Mouse (Mus musculus) myocyte (in vitro differentiated cells): Measurements from ENCODE around the gene Vrk3. TPM values are rescaled to one million over a fixed set of nuclear protein-coding genes. Genes with fewer than 3 reads are reported as not detected.
"Not testable (repeated sequence)": the region's sequence is repeated elsewhere in the genome, so short reads cannot be mapped to it uniquely, and the experiment has no call there.

Experiments used
- H3K27me3 ChIP-seq: one replicate; pipeline ENCODE4 v1.6.1; 2011; ENCODE audit not compliant: control insufficient read depth, insufficient read depth, insufficient read length
- H3K36me3 ChIP-seq: one replicate; pipeline ENCODE4 v1.6.1; 2011; ENCODE audit not compliant: control insufficient read depth, insufficient read depth
- H3K4me2 ChIP-seq: one replicate; pipeline ENCODE4 v1.6.1; 2011; ENCODE audit warnings: low read depth, control low read depth
- H3K4me3 ChIP-seq: one replicate; pipeline ENCODE4 v1.5.1; 2011; ENCODE audit warnings: mild to moderate bottlenecking, control low read depth, moderate library complexity
- H3K79me2 ChIP-seq: one replicate; pipeline ENCODE4 v1.6.1; 2011; ENCODE audit not compliant: control insufficient read depth, insufficient read depth
- H3ac ChIP-seq: one replicate; pipeline ENCODE4 v1.6.1; 2011; ENCODE audit not compliant: control insufficient read depth, insufficient read length
- CEBPB ChIP-seq: IDR thresholded peaks from 2 replicates; pipeline ENCODE4 v1.6.1; 2011; ENCODE audit warnings: mild to moderate bottlenecking, moderate library complexity; ENCODE audit not compliant: poor library complexity, insufficient read depth, severe bottlenecking
- E2F4 ChIP-seq: IDR thresholded peaks from one replicate; pipeline ENCODE4 v1.6.1; 2011; ENCODE audit warnings: mild to moderate bottlenecking, control low read depth, moderate library complexity; ENCODE audit not compliant: insufficient read depth
- MAX ChIP-seq: IDR thresholded peaks from one replicate; pipeline ENCODE4 v1.6.1; 2011; ENCODE audit warnings: low read depth, mild to moderate bottlenecking, control low read depth
- MYOD1 ChIP-seq, 3 experiments: IDR thresholded peaks; one replicate each; pipeline ENCODE4 v1.6.1; 2011; ENCODE audit warnings: control low read depth in 2 of 3, low read depth in 2 of 3, mild to moderate bottlenecking in 2 of 3, moderate library complexity in 1 of 3; ENCODE audit not compliant: insufficient read length in 2 of 3, control insufficient read depth in 1 of 3
- MYOG ChIP-seq, 3 experiments: IDR thresholded peaks; one replicate each; pipeline ENCODE4 v1.6.1; 2011; ENCODE audit warnings: control low read depth in 2 of 3, low read depth in 2 of 3, mild to moderate bottlenecking in 2 of 3; ENCODE audit not compliant: insufficient read length in 2 of 3, control insufficient read depth in 1 of 3, insufficient read depth in 1 of 3
- POLR2A ChIP-seq: IDR thresholded peaks from one replicate; pipeline ENCODE4 v1.6.1; 2011; ENCODE audit warnings: low read depth, mild to moderate bottlenecking, control low read depth, moderate library complexity; ENCODE audit not compliant: insufficient read length
- POLR2AphosphoS2 ChIP-seq: IDR thresholded peaks from one replicate; pipeline ENCODE4 v1.6.1; 2011; ENCODE audit warnings: low read depth, control low read depth; ENCODE audit not compliant: insufficient read length
- REST ChIP-seq: IDR thresholded peaks from one replicate; pipeline ENCODE4 v1.6.1; 2011; ENCODE audit warnings: mild to moderate bottlenecking, control low read depth, moderate library complexity; ENCODE audit not compliant: insufficient read depth, insufficient read length
- SRF ChIP-seq: IDR thresholded peaks from one replicate; pipeline ENCODE4 v1.6.1; 2011; ENCODE audit warnings: low read depth; ENCODE audit not compliant: control insufficient read depth, insufficient read length
- TCF12 ChIP-seq: IDR thresholded peaks from one replicate; pipeline ENCODE4 v1.6.1; 2011; ENCODE audit warnings: mild to moderate bottlenecking, control low read depth; ENCODE audit not compliant: poor library complexity, insufficient read depth, severe bottlenecking
- TCF3 ChIP-seq: IDR thresholded peaks from one replicate; pipeline ENCODE4 v1.6.1; 2011; ENCODE audit warnings: low read depth, control low read depth; ENCODE audit not compliant: insufficient read length
- USF1 ChIP-seq: IDR thresholded peaks from one replicate; pipeline ENCODE4 v1.6.1; 2011; ENCODE audit warnings: low read depth, mild to moderate bottlenecking, control low read depth, moderate library complexity
- polyA plus RNA-seq: library from polyadenylated mRNA; unstranded; fragments of >200 nt; fragmentation: generic; extraction: Trizol; gene quantifications from one replicate; pipeline ENCODE4 v1.2.1, GENCODE M21; 2012; ENCODE audit warnings: missing spikeins

The Vrk3 gene
- polyA plus RNA-seq, 1 experiment, result 20.6 TPM

DNA sequence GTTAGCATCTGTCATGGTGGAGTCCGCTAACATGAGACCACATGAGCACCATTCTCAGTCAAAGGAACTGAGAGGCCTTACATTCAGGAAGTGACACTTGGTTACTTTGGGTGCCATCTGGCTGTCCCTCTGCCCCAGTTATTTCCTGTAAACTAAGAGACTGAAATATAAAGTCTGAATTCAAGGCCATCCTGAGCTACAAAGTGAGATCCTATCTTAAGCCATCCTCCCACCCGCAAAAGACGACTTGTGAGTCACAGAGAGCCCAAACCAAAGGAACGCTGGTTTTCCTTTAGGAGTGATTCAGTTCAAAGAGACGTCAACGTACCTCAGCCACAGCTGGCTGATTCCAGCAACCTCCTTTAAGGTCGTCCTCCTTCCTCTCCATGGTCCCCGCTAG is 6.9 kb upstream of the Vrk3 start:
- H3ac ChIP-seq, result no peak overlapping the region

GRCm38 (mm10) chr7:44744270-44744669 is 3.9 kb upstream of the Vrk3 start:
- no peak overlapping the region for H3K4me2 ChIP-seq
- H3K36me3 ChIP-seq, result no peaks in the 10 kb centered on the region
- H3K4me3 ChIP-seq, result peak overlapping the region; percentile 2
- peaks cover 5% of the 10 kb centered on the region for H3K79me2 ChIP-seq
- TF ChIP-seq TCF12, result no peak
- no peak for TF ChIP-seq E2F4
- TF ChIP-seq REST, result no peak
- no peak for TF ChIP-seq SRF
- TF ChIP-seq POLR2AphosphoS2, result no peak
- TF ChIP-seq MAX, result no peak
- no peak for TF ChIP-seq CEBPB
- TF ChIP-seq USF1, result no peak
- no peak for TF ChIP-seq MYOG (IDR thresholded peaks at IDR 0.05; ENCODE audit: control insufficient read depth in 1 of 3, insufficient read depth in 1 of 3, insufficient read length in 2 of 3, low read depth in 2 of 3)
- TF ChIP-seq POLR2A, result no peak
- no peak for TF ChIP-seq TCF3
- TF ChIP-seq MYOD1 (IDR thresholded peaks at IDR 0.05; ENCODE audit: control insufficient read depth in 1 of 3, insufficient read length in 2 of 3, low read depth in 2 of 3), result no peak
- H3ac ChIP-seq, result no peak overlapping the region
- H3K27me3 ChIP-seq, result no peaks in the 10 kb centered on the region

More for the DNA sequence above, 6.9 kb upstream of the Vrk3 start:
- no peaks in the 10 kb centered on the region for H3K79me2 ChIP-seq
- H3K4me3 ChIP-seq, result no peak overlapping the region
- no peaks in the 10 kb centered on the region for H3K36me3 ChIP-seq
- H3K27me3 ChIP-seq, result no peaks in the 10 kb centered on the region
- peak overlapping the region; percentile 30 for H3K4me2 ChIP-seq
- no peak for TF ChIP-seq POLR2AphosphoS2
- TF ChIP-seq POLR2A, result no peak
- TF ChIP-seq REST, result no peak

GRCm38 (mm10) chr7:44745076-44745475 is 3.1 kb upstream of the Vrk3 start:
- Histone ChIP-seq H3K4me3 (peak overlapping the region; percentile 2), H3K79me2 (peaks cover 5% of the 10 kb centered on the region), H3K4me2 (peak overlapping the region; percentile 73), H3ac (no peak overlapping the region), H3K27me3 (no peaks in the 10 kb centered on the region), H3K36me3 (no peaks in the 10 kb centered on the region)
- TF ChIP-seq REST (no peak), SRF (peak; percentile 25), POLR2A (no peak)

GRCm38 (mm10) chr7:44747115-44747514 is 1.1 kb upstream of the Vrk3 start:
- Histone ChIP-seq H3K27me3 (no peaks in the 10 kb centered on the region), H3K4me2 (peak overlapping the region; percentile 80), H3K36me3 (no peaks in the 10 kb centered on the region), H3K4me3 (peak overlapping the region; percentile 45), H3ac (no peak overlapping the region), H3K79me2 (peaks cover 5% of the 10 kb centered on the region)
- no peak for TF ChIP-seq MYOG (IDR thresholded peaks at IDR 0.05; ENCODE audit: control insufficient read depth in 1 of 3, insufficient read depth in 1 of 3, insufficient read length in 2 of 3, low read depth in 2 of 3)
- no peak for TF ChIP-seq MYOD1 (IDR thresholded peaks at IDR 0.05; ENCODE audit: control insufficient read depth in 1 of 3, insufficient read length in 2 of 3, low read depth in 2 of 3)
- no peak for TF ChIP-seq CEBPB
- TF ChIP-seq USF1, result no peak
- no peak for TF ChIP-seq REST
- no peak for TF ChIP-seq MAX
- no peak for TF ChIP-seq TCF12
- no peak for TF ChIP-seq E2F4
- no peak for TF ChIP-seq TCF3
- no peak for TF ChIP-seq POLR2AphosphoS2
- no peak for TF ChIP-seq SRF
- no peak for TF ChIP-seq POLR2A

DNA sequence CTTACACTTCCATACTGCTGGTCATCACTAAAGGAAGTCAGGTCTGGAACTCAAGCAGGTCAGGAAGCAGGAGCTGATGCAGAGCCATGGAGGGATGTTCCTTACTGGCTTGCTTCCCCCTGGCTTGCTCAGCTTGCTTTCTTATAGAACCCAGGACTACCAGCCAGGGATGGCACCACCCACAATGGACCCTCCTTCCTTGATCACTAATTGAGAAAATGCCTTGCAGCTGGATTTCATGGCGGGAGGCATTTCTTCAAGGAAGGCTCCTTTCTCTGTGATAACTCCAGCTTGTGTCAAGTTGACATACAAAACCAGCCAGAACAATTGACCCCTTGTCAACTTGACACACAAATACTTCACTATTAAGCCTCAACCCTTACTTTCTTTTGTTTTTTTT is 2.7 kb downstream of the Vrk3 start, which contains the start of gene Zfp473:
Gene Zfp473 (minus strand): TSS at position 101 of the 400 bp plus-strand sequence.
- H3K36me3 ChIP-seq, H3K27me3 ChIP-seq, H3K4me2 ChIP-seq, H3ac ChIP-seq, H3K79me2 ChIP-seq, H3K4me3 ChIP-seq: not testable (repeated sequence)

- H3K79me2 ChIP-seq, result no peaks in the 10 kb centered on the region
- H3ac ChIP-seq, result no peak overlapping the region
- H3K4me3 ChIP-seq, result no peak overlapping the region
- H3K4me2 ChIP-seq, result no peak overlapping the region
- H3K27me3 ChIP-seq, result no peaks in the 10 kb centered on the region
- peaks cover 5% of the 10 kb centered on the region for H3K36me3 ChIP-seq
- TF ChIP-seq MYOD1 (IDR thresholded peaks at IDR 0.05; ENCODE audit: control insufficient read depth in 1 of 3, insufficient read length in 2 of 3, low read depth in 2 of 3) (no peak), CEBPB (no peak), SRF (no peak), TCF12 (no peak), E2F4 (no peak), MAX (no peak), POLR2AphosphoS2 (no peak)
These were observed 9.0 kb downstream of the Vrk3 start for GRCm38 (mm10) chr7:44757164-44757563.
